Mouse (Mus musculus) spleen, adult 2 months (tissue): Measurements from ENCODE around the gene Bicc1. TPM values are rescaled to one million over a fixed set of nuclear protein-coding genes. Genes with fewer than 3 reads are reported as not detected.
"Not testable (repeated sequence)": the region's sequence is repeated elsewhere in the genome, so short reads cannot be mapped to it uniquely, and the experiment has no call there.

Experiments used
- DNase-seq, 2 experiments: peaks; one replicate each; pipeline versions ENCODE4 v3.0.0 to v3.0.0-alpha.2; 2012 to 2021; ENCODE audit warnings: low spot score in 2 of 2, low read depth in 1 of 2
- H3K27ac ChIP-seq: fragments of 200-500 bp; 2 replicates; pipeline ENCODE4 v1.5.1; 2012; ENCODE audit warnings: low read length, inconsistent platforms; ENCODE audit not compliant: insufficient read depth
- H3K27me3 ChIP-seq: fragments of 200-500 bp; 2 replicates; pipeline ENCODE4 v1.6.1; 2012; ENCODE audit warnings: mild to moderate bottlenecking, moderate library complexity, low read length, inconsistent platforms; ENCODE audit not compliant: control insufficient read depth, insufficient read depth
- H3K36me3 ChIP-seq: fragments of 200-500 bp; 2 replicates; pipeline ENCODE4 v1.6.1; 2012; ENCODE audit warnings: mild to moderate bottlenecking, low read length, inconsistent platforms; ENCODE audit not compliant: control insufficient read depth, insufficient read depth
- H3K4me1 ChIP-seq: fragments of 200-500 bp; 2 replicates; pipeline ENCODE4 v1.6.1; 2011; ENCODE audit warnings: inconsistent platforms; ENCODE audit not compliant: control insufficient read depth, insufficient read depth, insufficient read length
- H3K4me3 ChIP-seq: fragments of 200-500 bp; 2 replicates; pipeline ENCODE4 v1.5.1; 2011; ENCODE audit warnings: mild to moderate bottlenecking, inconsistent platforms; ENCODE audit not compliant: insufficient read depth, insufficient read length; ENCODE audit errors: extremely low read depth
- CTCF ChIP-seq: fragments of 200-500 bp; IDR thresholded peaks from 2 replicates; pipeline ENCODE4 v1.5.1; 2011; ENCODE audit warnings: mild to moderate bottlenecking, inconsistent platforms; ENCODE audit not compliant: insufficient read depth, insufficient read length, insufficient replicate concordance; ENCODE audit errors: extremely low read depth
- POLR2A ChIP-seq: fragments of 200-500 bp; IDR thresholded peaks from 2 replicates; pipeline ENCODE4 v1.6.1; 2011; ENCODE audit warnings: low read depth, low read length, inconsistent platforms
- WGBS: fragments of 180-500 bp; shearing (Covaris S2); methylation state at CpG from one replicate; pipeline ENCODE4 v1.1.7; 2018; 5-methylcytosine and 5-hydroxymethylcytosine counted together
- polyA plus RNA-seq: library from polyadenylated mRNA; depleted of rRNA; stranded (reverse); fragments of >200 nt; gene quantifications from 2 replicates; pipeline ENCODE4 v1.2.3, GENCODE M21; 2012

The Bicc1 gene
- polyA plus RNA-seq, 1 experiment = 3.5 TPM

DNA sequence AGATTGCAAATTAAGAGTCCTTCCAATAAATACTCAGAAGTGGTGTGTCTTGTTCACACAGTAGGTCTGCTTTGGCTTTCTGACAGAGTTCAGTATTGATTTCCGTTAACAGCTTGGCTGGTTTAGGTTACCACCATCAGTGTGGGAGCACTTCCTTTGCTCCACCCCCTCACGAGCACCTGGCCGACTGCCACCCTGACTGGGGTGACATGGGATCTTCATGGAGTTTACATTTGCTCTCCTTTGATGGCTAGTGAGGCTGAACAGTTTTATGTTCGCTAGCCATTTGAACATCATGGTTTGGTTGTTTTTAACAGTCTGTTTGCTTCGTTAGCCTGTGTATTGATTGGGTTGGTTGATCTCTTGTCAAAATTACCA lies 206.7 kb downstream of the Bicc1 start:
- no peak for TF ChIP-seq CTCF
- TF ChIP-seq POLR2A = no peak
- no peaks in the 10 kb centered on the region for H3K4me1 ChIP-seq
- no peak for DNase-seq
- H3K4me3 ChIP-seq = no peak overlapping the region
- no peaks in the 10 kb centered on the region for H3K27me3 ChIP-seq
- H3K36me3 ChIP-seq = no peaks in the 10 kb centered on the region
- WGBS = 68% methylated on average over 5 of the region's 5 CpGs
- H3K27ac ChIP-seq = no peak overlapping the region

DNA sequence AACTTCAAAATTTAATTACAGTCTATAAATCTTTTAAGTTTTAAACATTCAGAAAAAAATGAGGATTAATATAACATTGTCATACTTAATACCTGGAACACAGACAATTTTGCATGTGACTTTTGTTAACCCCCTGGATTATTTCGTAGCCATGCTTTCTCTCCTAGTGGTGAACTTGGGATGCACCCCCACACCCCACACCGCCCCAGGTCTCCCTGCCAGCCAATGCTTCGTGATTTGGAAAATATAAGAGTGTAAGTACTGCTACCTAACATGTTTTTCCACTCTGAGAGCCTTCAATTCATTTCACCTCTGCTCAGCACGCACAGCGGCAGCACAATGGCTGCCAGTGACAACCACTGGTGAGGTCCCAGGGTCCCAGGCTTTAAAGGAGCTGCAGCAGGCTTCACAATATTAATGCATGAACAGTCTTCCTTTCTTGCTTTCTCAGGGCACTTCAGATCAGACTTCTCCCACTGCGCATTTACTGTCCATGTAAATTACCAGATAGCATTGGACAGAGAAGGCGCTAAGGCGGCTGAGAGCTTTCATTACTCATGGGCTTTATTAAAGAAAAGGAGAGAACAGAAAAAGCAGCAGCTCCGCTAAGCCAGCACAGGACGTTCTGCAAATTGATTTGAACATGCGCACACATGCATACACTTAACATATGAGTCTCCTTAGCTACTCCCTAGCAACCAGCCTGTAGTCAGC lies 207.3 kb downstream of the Bicc1 start:
- H3K36me3 ChIP-seq = no peaks in the 10 kb centered on the region
- 81% methylated on average over 11 of the region's 11 CpGs for WGBS
- no peak overlapping the region for H3K27ac ChIP-seq
- no peak overlapping the region for H3K4me3 ChIP-seq
- H3K27me3 ChIP-seq = no peaks in the 10 kb centered on the region
- no peak for TF ChIP-seq POLR2A
- no peak for TF ChIP-seq CTCF
- no peaks in the 10 kb centered on the region for H3K4me1 ChIP-seq
- no peak for DNase-seq

GRCm38 (mm10) chr10:70950105-70950424 lies 209.4 kb downstream of the Bicc1 start:
- H3K27me3 ChIP-seq = no peaks in the 10 kb centered on the region
- no peaks in the 10 kb centered on the region for H3K36me3 ChIP-seq
- TF ChIP-seq CTCF (no peak), POLR2A (no peak)
- WGBS = 63% methylated on average over 3 of the region's 3 CpGs
- DNase-seq = no peak
- H3K27ac ChIP-seq = no peak overlapping the region
- no peak overlapping the region for H3K4me3 ChIP-seq
- H3K4me1 ChIP-seq = no peaks in the 10 kb centered on the region

GRCm38 (mm10) chr10:70949254-70950104 lies 210.0 kb downstream of the Bicc1 start:
- Histone ChIP-seq H3K27ac (no peak overlapping the region), H3K4me1 (no peaks in the 10 kb centered on the region), H3K36me3 (no peaks in the 10 kb centered on the region), H3K27me3 (no peaks in the 10 kb centered on the region), H3K4me3 (no peak overlapping the region)
- no peak for DNase-seq
- TF ChIP-seq POLR2A (no peak), CTCF (no peak)
- 63% methylated on average over 23 of the region's 23 CpGs for WGBS

DNA sequence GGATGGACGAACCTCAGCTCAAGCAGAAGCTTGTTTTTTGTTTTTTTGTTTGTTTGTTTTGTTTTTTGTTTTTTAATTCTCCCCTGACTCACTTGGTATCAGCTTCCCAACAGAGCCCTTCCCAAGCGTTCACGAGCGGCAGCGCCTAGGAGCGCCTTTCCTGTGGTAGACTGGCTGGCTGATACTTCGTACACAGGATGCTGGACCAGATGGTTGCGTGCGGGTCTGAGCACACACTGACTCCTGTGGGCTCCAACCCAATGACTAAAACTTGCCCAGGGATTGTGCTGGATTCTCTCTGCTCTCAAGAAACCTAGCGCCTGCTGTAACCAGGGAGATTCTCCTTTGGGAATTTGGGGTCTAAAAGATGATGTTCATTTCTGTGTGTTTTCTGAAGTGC lies 211.2 kb downstream of the Bicc1 start:
- TF ChIP-seq CTCF (no peak), POLR2A (no peak)
- Histone ChIP-seq H3K4me1 (no peaks in the 10 kb centered on the region), H3K36me3 (no peaks in the 10 kb centered on the region), H3K27me3 (no peaks in the 10 kb centered on the region), H3K4me3 (no peak overlapping the region), H3K27ac (no peak overlapping the region)
- 84% methylated on average over 10 of the region's 10 CpGs for WGBS
- no peak for DNase-seq

DNA sequence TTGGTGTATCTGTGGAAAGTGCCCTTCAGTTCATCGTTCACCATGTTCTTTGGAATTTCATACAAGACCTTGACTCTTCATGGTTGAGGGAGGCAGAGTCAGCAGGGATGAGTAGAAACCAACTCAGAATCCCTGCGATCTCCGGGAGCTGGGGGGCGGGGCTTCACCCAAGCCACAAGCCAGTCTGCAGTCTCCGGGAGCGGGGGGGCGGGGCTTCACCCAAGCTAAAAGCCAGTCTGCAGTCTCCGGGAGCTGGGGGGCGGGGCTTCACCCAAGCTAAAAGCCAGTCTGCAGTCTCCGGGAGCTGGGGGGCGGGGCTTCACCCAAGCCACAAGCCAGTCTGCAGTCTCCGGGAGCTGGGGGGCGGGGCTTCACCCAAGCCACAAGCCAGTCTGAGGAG lies 213.4 kb downstream of the Bicc1 start:
- not testable (repeated sequence) for H3K27ac ChIP-seq, H3K27me3 ChIP-seq, H3K4me3 ChIP-seq, H3K36me3 ChIP-seq, DNase-seq, H3K4me1 ChIP-seq
- 94% methylated on average over 13 of the region's 13 CpGs for WGBS

DNA sequence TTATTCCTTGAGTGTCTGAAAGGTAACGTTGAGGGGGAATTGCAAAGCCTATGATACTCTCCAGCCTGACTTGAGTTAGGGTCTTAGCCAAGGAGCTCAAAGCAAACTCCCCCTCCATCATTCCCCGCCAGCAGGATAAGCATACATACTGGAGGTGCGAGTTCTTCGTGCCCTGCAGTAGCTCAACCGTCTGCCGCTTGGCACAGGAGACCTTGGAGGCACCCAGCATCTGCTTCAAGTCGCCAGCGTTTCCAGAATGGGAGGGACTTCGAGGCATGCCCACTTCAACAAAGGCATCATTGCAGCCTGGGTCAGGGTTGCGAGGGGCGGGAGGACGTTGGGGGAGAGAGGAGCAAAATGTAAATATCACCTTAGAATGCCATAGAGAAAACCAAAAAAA lies 214.4 kb downstream of the Bicc1 start:
- no peak for DNase-seq
- Histone ChIP-seq H3K4me3 (no peak overlapping the region), H3K4me1 (no peaks in the 10 kb centered on the region), H3K27ac (no peak overlapping the region), H3K36me3 (no peaks in the 10 kb centered on the region), H3K27me3 (no peaks in the 10 kb centered on the region)
- TF ChIP-seq CTCF (no peak), POLR2A (no peak)
- WGBS = 89% methylated on average over 12 of the region's 12 CpGs
